Mouse (Mus musculus) common myeloid progenitor, adult 5-6 weeks (primary cell): ENCODE results near the gene Tbx3. TPM values are rescaled to one million over a fixed set of nuclear protein-coding genes. Genes with fewer than 3 reads are reported as not detected.

Source experiments
- ATAC-seq: replicated peaks from 2 replicates; pipeline ENCODE4 v1.8.0; 2016; ENCODE audit warnings: low read depth, mild to moderate bottlenecking, moderate TSS enrichment, inconsistent platforms; ENCODE audit not compliant: poor library complexity, severe bottlenecking
- total RNA-seq: library from RNA; stranded (forward); fragments of 200-1000, 187-1606 nt; gene quantifications from 2 replicates; pipeline ENCODE4 v1.2.3, GENCODE M21; 2017

Tbx3 gene
- total RNA-seq, 1 experiment from 2014 or later: not detected

DNA sequence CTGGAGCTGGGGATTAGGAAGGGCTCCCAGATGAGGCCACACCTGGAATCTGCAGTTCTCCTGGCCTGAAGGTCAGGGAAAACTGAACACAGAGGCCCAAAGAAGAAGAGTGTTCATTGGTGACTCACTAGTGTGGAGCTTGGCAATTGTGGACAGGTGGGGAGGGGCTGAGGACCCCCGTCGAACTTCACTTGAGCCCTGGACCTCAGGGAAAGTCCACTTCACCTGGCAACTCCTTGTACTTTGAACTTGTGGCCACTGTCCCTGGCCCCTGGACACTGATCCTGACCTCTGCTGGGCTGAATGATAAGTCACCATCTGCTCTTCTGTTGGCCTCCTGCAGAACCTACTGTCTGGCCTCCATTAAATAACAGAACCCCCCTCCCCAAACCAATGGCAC lies 5.8 kb downstream of the Tbx3 start:
- no peak for ATAC-seq

DNA sequence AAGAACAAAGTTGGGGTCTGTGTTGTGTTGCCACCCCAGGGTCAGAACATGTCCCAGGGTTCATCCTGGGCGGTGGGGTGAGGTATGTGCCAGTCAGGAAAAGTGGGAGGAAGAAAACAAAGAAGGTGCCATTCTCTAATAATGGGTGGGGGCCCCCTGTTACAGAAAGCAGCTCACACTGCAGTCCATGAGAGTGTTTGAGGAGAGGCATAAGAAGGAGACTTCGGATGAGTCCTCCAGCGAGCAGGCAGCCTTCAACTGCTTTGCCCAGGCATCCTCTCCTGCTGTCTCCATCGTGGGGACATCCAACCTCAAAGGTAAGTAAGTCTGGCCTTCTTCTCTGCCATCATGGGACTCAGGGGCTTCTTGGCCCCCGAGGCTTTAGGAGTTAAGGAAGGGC lies 8.0 kb downstream of the Tbx3 start:
- ATAC-seq: no peak

DNA sequence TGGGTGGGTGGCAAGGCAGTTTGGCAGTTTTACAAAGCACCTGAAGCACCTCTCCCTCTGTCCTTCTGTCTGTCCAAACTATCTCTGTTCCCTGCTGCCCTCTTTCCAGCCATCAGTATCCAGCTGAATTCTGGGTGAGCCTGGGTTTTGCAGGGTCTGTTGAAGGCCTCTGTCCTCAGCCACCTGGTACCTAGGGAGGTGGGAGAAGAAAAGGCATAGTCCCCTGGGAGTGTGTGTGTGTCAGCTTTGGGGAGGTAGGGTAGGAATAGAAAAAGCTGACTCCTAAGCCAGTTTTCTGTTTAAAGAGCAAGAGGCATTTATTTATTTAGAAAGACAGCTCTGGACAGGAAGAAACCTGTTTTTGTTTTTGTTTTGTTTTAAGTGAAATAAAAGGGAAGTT lies 8.6 kb downstream of the Tbx3 start:
- ATAC-seq: no peak

DNA sequence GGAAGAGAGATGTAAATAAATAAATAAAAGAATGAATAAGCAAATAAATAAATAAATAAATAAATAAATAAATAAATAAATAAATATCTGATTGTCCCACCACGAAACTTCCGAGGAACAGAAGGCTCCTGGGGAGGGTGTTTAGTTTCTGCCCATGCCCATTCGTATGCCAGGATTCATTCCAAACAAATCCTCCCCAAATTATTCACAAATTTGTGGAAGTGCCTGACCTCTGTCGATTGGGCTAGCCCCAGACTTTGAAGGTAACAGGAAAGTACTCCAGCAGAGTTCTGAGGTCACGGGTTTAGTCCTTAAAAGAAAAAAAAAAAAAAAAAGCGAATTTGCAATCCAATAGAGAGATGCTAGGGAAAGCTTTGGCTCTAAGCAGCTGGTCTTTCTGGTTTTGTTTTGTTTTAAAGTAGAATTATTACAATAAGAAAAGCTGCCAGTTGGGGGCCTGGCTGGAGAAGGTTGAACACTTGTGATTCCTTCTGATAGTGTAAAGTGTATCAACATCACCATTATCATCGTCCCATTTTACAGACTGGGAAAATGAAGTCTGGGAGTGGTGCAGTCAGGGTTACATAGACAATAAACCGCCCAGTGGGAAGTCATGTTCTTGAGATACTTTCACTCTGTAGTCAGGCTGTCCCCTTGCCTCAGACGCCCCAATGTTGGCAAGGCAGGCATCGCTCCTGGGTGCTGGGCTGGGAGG lies 9.3 kb downstream of the Tbx3 start:
- no peak for ATAC-seq

DNA sequence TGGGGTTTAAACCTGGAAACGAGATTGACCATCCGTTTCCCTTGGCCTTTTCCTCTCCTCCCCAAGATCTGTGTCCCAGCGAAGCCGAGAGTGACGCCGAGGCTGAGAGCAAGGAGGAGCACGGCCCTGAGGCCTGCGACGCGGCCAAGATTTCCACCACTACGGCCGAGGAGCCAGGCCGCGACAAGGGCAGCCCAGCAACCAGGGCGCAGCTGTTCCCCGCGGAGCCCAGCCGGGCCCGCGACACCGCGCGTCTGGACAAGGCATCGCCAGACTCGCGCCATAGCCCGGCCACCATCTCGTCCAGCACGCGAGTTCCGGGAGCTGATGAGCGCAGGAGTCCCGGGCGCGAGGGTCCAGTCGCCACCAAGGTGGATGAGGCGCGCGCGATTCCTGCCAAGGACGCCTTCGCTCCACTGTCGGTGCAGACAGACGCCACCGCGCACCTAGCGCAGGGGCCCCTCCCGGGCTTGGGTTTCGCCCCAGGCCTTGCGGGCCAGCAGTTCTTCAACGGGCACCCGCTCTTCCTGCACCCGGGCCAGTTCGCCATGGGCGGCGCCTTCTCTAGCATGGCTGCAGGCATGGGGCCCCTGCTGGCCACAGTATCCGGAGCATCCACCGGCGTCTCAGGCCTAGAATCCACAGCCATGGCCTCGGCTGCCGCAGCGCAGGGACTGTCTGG lies 10.0 kb downstream of the Tbx3 start:
- ATAC-seq: peak; percentile 28; the same call in 1 of the 2 replicates

DNA sequence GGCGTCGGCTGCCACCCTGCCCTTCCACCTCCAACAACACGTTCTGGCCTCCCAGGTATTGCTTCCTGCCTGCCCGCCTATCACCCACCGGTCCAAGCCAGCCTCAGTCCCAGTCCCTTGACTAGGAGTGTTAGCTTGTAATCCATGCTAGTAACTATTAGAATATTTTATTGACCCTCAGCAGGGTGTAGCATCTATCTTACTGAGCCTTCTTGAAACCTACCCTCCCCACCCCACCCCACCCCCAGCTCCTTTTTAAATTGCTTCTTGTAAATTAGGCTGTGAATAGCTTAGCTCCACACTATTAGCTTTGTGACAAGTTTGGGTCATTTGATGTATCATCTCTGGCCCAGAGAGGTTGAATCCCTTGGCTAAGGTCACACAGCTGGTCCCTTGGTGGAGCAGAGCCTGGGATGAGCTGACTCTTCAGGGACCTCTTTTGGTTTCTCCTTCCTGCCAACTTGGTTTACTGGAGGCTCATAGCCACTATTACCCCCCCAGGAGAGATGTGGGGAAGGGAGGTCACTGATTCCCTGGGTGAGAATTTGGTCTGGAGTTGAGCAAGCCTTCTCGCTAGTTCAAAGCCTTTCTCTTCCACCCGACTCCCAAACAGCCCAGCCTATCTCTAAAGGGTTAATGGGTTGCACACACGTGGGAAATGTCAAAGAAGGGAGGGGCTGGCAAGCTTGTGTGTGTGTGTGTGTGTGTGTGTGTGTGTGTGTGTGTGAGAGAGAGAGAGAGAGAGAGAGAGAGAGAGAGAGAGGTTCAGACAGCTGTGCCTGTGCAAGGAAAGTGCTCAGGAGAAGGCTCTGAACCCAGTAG lies 10.8 kb downstream of the Tbx3 start:
- no peak for ATAC-seq

DNA sequence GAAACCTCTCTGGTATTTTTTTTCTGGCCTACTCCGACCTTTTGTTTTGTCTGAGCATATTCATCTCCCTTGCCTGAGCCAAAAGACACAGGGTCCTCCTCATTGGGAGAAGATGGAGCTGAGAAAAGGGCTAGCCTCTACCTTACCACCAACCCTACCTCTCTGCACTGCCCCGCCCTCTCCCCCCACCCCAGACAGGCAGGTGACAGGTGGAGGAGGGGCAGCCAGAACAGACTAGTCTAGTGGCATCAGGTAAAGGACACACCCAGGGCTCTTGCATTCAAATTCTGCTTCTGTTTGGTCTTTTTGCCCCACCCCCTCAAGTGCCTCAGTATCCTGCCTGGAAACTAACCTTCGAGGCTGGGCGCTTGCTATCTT lies 11.4 kb downstream of the Tbx3 start:
- no peak for ATAC-seq

DNA sequence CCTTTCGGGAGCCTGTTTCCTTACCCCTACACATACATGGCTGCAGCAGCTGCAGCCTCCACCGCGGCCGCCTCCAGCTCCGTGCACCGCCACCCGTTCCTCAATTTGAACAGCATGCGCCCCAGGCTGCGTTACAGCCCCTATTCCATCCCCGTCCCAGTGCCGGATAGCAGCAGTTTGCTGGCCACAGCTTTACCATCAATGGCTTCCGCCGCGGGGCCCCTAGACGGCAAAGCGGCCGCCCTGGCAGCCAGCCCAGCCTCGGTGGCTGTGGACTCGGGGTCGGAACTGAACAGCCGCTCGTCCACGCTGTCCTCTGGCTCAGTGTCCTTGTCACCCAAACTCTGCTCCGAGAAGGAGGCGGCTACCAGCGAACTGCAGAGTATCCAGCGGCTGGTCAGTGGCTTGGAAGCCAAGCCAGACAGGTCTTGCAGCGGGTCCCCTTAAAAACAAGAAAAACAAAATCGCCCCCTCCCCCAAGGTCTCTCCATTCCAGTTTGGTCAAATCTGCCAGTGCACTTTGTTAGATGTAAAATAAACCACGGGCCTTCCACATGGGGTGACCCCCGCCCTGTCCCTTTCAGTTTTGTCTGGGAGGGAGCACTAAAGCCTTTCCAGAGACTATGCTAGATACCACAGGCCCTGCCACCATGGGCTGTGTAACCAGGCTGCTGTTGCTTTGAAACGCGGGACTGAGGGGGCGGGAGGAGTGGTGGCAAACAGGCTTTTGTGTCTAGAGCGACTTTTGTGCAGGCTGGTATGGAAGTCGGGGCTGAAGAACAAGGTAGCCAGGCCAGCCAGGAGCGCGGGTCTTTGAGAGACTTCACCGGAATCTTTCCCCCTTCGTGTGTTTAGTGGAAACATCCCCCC lies 12.4 kb downstream of the Tbx3 start:
- ATAC-seq: peak; percentile 64

DNA sequence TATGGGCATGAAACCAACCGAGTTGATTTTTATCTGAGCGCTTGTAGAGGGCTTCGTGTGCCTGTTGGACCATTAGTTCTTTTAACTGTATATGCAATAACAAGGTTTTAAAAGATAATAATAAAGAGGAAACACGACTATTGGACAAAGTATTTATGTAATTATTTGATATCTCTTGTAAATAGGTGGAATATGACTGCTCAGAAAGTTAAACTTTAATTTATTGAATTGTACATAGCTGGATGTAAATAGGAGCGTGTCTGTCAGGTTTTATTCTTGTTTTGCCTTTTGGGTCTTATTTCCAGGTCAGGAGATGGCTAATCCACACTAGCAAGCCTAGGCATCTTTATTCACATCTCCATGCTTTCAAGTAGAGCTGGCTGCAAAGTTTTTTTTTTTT lies 13.4 kb downstream of the Tbx3 start:
- ATAC-seq: no peak

DNA sequence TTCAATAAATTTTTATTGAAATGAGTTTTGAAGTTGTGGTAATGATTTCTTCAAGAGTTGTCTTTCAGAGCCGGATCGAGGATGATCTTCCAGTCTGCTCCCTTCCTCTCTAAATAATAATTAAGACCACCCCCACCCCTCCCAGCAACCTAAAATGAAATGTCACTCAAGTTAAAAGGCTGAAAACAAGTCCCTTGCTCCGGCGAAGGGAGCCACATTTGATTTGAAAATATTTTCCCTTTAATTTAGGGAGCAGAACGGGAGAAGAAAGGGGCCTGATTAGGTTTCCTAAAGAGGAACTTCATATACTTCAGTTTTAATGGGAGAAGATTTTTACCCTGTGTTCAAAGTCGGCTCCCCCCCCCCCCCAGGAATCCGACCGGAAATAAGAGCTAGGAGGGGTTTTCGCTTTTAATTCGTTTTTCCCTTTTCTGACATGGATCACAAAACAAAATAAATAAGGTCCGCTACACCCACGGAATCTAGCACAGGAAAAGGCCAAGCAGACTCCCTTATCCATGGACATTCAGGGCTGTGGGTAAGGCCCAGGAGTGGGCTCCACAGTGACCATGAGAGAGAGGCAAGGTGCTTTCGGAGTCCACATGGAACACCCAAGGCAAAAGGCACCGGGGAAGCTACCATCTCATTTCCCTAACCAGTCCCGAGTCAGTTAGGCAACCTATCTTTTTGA lies 14.4 kb downstream of the Tbx3 start:
- no peak for ATAC-seq

DNA sequence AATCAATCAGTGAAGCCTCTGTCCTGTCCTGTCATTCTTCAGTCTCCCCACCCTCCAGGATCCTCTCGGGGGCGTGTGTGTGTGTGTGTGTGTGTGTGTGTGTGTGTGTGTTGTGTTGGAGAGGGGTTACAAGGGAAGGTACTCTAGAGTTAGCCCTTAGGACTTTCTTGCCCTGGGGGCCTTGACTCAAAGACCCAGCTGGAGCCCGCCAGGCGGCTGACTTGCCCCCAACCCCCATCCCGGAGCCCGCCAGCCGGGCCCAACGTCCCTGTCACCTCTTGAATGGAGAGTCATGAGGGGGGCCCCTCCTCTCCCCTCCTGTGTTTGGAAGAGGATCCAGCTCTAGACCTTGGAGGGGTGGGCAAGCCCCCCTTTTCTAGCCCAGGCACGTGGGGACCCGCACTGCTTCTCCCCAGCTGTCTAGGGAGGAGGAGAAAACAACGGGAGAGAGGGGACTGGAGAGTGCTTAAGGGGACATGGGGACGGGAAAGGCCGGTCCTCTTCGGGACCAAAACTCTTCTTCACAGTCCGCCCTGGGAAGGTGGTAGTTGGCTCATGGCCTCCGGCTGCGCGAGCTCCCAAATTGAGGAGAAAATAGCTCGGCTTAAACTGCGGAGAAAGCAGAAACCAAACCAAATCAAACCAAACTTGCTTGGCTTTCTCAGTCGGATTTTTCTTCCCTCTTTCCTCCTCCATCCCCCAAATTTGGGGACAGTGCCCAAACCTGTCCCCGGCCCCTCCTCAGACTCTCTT lies 15.2 kb downstream of the Tbx3 start:
- ATAC-seq: 0 out of 2 replicates have a peak, but pooled peaks have one; percentile 10

DNA sequence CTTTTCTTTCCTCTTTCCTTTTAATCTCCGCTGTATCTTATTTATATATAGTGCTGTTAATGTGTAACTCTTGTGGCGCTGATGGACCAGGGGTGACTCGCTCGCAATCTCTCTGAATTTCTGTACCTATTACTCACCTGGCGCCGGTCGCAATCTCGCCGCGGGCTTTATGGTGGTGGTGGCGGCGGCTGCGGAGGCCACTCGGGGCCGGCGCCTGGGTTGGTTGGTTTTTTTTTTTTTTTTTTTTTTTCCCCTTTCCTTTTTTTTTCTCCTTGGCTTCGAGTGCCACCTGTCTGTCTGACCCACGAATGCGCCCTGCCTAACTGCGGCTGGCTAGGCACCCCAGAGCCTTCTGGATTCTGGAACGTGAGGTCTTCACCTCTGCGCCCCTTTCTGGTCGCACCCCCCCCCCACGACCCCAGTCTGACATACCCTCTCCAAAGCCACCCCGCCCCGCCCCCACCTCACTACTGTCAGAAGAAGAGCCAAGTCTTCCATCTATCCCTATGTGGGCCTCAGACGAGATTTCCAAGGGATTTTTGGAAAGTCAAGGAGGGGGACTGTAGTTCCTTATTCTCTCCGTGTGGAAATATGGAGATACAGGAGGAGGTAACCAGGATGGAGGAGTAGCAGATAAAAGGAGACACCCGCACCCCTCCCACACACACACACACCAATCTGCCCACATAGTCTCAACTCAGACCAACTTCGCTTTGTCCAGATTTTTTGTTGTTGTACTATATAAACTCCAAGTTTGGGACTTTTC lies 15.9 kb downstream of the Tbx3 start:
- ATAC-seq: no peak

DNA sequence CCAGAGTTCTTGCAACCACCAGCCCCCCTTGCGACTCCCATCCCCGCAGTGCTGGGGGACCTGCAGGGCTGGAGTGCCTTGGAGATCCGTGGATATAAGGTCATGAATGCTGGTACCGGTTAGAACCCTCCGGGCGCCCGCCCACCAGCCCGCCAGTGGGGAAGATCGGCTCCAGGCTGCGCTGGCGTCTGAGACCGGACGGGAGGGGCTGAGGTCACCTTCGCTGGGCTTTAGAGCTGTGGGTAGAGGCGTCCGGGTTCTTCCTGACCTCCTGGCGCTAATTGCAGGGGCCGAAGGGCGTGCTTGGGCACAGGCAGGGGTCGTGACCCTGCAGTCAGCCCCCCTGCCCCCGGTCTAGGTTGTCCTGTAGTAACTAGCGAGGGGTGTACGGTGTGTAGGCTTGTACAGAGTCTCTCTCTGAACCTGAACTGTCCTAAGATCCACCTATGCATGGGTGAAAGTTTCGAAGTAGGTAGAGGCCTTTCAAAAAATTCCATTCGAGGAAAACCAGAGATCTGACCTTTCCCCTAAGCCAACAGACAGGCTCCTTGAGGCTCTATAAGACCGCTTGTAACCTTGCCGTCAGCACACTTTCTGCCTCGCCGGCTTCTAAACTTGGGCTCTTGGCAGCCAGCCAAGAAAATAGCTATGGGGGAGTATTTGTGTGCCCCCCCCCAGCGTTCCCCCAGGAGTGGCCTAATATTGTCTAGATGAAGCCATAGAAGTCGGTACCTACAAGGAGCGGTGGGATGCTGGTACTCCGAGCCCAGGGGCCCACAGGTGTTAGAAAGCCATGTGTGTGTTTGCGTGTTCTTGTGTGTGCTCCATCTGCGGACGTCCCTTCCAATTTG lies 16.8 kb downstream of the Tbx3 start:
- ATAC-seq: no peak

DNA sequence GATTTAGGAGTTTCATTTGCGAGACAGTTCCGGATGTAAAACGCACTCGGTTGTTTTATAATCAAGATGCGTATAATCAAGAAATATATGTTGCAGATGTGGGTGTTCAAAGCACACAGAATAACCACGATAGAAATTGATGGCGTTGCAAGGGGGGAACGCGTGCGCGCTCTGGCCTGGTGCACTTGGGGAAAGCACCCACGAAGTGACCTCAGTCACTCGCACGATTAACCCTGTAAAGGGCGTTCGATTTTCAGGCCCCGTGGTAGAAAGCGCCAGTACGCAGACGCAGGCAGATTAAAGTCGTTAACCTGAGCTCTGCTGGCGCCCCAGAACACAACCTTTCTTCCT lies 17.4 kb downstream of the Tbx3 start:
- ATAC-seq: no peak

DNA sequence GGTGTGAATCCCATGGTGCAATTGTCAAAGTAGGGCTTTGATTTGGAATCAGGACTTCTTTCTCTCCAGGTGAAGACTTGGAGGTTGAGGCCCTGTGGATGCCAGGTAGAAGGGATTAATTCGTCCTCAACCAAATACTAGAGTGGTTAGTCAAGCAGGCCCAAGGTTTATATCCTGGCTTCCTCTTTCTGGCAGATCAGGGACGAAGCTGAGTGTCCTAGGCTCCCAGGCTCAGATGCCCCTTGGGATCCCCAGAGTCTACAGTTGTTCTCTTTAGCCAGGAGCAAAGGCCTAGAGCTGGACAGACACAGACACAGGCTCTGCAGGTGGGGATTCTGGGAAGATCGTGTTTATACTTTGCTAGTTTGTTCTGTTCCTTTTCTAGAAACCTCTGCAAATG lies 17.8 kb downstream of the Tbx3 start:
- ATAC-seq: no peak

DNA sequence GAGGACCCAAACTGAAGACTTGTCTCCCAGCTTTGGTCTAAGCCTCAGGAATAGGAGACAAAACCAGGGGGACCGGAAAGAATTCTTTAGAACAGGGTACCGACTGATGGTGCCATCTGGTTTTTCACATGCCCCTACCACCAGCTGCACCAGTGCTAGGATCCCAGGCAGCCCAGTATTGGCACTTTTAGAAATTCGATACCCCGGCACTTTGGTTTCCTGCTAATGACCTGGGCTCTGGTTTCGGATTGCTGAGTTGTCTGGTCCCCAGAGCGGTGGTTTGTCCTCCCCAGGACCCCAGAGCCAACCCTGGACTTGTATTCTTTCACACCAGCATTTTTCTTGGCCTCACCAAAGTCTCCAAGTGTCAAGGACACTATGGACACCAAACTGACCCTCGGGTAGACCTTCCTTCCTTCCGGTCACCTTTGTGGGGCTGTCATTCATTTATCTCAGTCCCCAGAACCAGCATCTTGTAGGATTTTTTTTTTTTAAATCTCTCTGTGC lies 18.5 kb downstream of the Tbx3 start:
- ATAC-seq: no peak

DNA sequence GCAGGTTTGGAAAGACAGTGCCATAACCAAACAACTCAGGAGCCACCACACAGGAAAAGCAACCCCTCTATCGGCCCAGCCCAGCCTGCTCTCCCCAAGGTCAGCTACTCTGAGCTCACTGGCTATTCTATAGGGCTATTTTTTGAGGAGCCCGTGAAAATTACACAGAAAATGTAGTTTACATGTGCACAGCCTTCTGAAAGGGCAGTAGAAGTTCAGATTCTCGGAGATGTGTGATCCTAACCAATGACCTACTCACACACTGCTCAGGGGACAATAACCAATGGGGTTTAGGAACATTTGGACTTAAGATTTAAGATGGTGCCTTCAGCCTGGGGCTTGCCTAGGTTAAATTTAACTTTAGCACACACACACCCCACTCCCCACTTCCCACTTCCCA lies 19.0 kb downstream of the Tbx3 start:
- no peak for ATAC-seq
